Mouse (Mus musculus) CH12.LX (cell line): ENCODE measurements around the gene Slc45a1.

Source experiments
- CTCF ChIP-seq, 2 experiments: IDR thresholded peaks in 1 of 2; conservative IDR thresholded peaks in 1 of 2; 2 replicates each; pipeline ENCODE4 v1.5.1; 2011 to 2012; ENCODE audit warnings: low read depth in 2 of 2, low read length in 2 of 2, improper control_type of control experiment in 1 of 2, inconsistent platforms in 1 of 2, mild to moderate bottlenecking in 1 of 2, moderate library complexity in 1 of 2
- JUND ChIP-seq: conservative IDR thresholded peaks from 2 replicates; pipeline ENCODE4 v1.6.1; 2011; ENCODE audit warnings: low read depth, low read length, improper control_type of control experiment
- POLR2A ChIP-seq: IDR thresholded peaks from 2 replicates; pipeline ENCODE4 v1.6.1; 2011; ENCODE audit warnings: low read depth, mild to moderate bottlenecking, improper control_type of control experiment, low read length
- USF1 ChIP-seq: IDR thresholded peaks from 2 replicates; pipeline ENCODE4 v1.6.1; 2014; ENCODE audit warnings: low read depth, mild to moderate bottlenecking, inconsistent platforms, low read length, improper control_type of control experiment

DNA sequence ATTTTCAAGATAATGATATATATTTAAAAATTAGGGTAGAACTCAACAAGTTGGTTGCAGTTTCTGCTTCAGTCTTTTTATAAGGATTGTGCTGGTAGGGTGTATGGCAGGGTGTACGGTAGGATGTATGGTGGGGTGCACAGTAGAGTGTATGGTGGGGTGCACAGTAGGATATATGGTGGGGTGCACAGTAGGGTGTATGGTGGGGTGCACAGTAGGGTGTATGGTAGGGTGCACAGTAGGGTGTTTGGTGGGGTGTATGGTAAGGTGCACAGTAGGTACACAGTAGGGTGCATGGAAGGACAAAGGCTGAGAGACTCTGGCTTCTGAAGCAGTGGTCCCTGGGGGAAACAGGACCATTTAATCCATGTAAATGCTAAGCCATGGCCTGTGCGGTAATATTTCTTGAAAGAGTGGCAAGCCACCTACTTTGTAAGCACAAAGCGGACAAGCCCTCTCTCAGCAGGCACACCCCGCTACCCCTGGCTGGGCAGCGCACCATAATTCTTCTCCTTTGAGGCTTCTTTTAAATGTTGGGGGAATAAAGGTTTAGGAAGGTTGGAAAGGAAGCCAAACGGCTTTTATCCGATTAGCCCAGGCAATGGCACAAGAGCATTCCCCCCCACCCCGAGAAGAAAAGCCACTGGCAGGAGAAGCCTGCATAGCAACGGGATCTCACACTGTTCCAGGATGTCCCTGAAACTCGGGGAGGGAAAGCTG is 25.3 kb upstream of the Slc45a1 start:
- TF ChIP-seq JUND (no peak), USF1 (no peak), CTCF (conservative IDR thresholded peaks at IDR 0.05 in 1 of 2, IDR thresholded peaks at IDR 0.05 in 1 of 2; ENCODE audit: low read depth in 2 of 2, low read length in 2 of 2) (no peak), POLR2A (no peak)
